Mouse (Mus musculus) monocyte, adult 5-6 weeks (primary cell): ENCODE data around the gene Cib3. TPM values are rescaled to one million over a fixed set of nuclear protein-coding genes. Genes with fewer than 3 reads are reported as not detected.

Experiments
- ATAC-seq: fragments of 153-309, 156-312 bp; replicated peaks from 2 replicates; pipeline ENCODE4 v1.8.0; 2017; ENCODE audit warnings: mild to moderate bottlenecking; ENCODE audit not compliant: low TSS enrichment, insufficient number of reproducible peaks, severe bottlenecking, poor library complexity, low FRiP score
- total RNA-seq: library from RNA; stranded (forward); fragments of 200-1000, 200-491, 200-594 nt; gene quantifications from 3 replicates; pipeline ENCODE4 v1.2.3, GENCODE M21; 2017

The Cib3 gene
- total RNA-seq, 1 experiment from 2014 or later: 0.86 TPM

DNA sequence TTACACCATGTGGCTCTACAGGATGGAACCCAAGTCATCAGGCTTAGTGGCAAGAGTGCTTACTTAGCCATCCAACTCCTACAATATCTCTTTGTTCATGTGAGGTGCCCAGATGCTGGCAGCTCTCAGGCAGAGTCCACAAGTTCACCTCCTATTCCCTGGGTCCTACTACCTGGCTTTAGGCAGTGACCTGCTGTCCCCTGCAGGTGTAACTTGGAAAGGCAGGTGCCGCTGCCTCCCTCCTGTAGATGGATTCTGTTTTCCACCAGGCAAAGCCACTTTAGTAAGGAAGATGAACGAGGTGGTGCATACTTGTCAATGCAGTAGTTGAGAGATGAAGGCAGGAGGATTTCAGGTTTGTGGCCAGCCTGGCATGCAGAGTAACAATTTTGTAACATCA, 2.4 kb upstream of the Cib3 start:
- no peak for ATAC-seq

DNA sequence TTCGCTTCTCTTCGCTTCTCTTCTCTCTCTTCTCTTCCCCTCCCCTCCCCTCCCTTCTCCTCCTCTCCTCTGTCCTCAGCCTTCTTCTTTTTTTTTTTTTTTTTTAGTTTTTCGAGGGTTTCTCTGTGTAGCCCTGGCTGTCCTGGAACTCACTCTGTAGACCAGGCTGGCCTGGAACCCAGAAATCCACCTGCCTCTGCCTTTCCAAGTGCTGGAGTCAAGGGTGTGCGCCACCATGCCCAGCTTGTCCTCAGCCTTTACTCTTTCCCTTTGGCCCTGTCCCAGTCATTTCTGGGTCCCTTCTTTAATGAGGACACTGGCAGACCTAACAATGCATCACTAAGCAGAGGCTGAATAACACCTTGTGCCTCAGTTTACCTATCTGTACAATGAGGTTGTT, 899 bp upstream of the Cib3 start, which contains the start of gene Gm11034:
Gene Gm11034 (minus strand): TSS at position 101 of the 400 bp plus-strand sequence.
- no peak for ATAC-seq

DNA sequence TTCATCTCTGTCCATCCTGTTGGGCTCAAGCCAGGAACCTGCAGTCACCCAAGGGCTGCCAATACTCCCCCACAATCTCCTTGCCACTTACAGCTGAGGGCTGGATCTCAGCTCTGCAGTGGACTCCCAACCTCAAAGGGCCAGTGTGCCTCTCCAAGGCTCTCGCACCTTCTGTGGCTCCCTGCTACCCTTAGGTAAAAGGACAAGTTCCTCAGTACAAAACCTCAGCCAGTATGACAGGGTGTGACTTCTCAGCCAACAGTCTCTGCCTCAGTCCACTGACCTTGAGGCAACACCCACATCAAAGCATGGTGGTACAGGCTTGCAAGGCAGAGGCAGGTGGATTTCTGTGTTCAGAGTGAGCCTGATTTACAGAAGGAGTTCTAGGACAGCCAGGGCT, 791 bp downstream of the Cib3 start:
- peak; percentile 42; the same call in 1 of the 2 replicates for ATAC-seq

DNA sequence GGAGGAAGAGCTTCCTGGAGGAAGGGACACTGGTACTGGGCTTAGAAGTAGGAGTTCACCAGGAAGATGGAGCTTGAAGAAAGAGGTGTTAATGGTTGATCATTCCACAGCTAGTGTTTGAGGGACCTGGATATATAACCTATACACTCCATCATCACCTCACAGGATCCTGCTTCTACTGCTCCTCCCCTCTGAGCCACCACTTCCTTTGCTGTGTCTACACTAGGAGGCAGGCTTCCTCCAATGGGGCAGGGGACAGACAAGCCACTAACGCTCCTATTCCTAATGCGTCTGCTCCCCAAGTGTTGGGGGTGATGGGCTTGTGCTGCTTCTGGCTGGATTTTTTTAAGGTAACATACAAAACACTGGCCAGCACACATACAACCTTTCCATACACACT, 1.9 kb downstream of the Cib3 start:
- ATAC-seq: no peak

DNA sequence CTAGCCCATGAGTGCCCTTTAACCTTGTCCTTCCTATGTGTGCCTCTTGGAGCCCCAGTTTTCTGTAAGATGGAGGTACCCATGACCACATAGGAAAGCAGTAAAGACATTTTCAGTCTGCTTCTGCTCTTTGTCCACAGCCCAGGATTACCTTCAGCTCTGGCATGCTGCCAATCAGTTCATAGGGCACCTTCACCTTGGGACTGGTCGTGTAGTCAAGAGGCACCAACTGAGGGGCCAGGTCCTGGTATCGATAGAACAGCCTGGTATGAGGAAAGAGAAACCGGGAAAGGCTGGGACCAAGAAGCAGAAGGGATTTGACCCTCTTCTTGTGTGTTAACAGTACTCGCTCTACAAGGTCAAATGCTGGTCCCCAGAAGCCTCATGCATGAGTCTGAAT, 2.4 kb downstream of the Cib3 start:
- ATAC-seq: no peak

DNA sequence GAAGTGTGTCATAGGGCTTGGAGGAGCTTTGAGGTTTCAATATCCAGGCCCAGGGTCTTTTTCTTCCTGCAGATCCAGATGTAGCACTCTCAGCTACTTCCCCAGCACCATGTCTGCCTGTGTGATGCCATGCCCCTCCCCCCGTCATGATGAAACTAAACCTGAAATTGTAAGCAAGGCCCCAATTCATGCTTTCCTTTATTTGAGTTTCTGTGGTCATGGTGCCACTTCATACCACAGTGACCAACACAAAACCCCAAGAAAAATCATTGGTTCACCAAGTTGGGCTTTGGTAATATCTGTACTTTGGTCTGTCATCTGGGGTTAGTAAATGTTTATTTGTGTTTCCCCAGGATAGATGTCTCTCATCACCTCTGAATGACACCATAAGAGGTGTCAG, 4.1 kb downstream of the Cib3 start:
- ATAC-seq: no peak

DNA sequence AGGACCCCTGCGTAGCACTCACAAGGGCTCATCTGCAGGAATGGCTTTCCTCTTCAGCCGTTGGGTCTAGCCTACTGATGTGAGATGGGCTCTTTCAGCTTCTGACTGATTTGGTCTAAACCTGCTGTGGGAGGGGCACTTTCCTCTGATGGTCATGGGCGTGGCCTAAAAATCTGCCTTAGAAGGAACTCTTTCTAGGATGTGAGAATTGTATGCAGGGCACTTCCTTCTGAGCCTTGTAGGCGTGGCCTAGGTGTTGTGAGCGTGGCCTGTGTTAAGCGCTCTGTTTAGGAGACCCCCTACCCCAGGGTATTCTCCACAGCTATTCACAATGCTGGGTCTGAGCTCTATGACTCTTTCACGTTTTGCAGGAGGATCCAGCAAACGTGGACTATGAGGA, 14.6 kb downstream of the Cib3 start:
- peak; percentile 92 for ATAC-seq

DNA sequence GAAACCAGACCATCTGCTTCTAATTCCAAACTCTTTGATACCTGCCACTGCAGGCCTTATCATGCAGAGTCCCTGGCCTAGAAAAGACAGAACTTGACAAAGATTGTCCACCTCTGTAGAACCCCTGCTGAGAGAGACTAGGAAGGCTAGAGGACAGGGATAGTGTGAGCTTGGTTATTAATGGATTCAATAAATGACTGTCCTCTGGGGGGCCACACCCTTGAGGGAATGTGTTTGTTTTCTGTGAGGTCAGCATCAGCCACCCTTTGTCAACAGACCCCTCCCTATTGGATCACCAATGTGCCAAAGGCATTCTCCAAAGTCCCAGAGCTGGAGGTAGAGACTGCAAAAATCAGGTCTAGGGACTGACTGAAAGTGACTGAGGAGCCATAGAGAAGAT, 20.6 kb downstream of the Cib3 start:
- no peak for ATAC-seq

DNA sequence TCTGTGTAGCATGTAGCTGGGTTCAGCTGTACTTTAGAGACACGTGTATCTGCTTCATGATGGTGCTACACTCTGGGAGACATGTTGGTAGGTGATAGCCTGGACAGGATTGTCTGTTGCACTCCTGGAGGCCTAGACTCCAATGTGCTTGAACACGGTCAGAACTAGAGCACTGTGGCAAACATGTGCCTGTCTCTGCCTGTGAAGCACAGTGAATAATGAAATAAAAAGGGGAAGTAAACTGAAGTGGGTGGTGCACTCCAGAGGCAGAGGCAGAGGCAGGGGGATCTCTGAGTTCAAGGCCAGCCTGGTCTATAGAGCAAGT, 22.5 kb downstream of the Cib3 start:
- peak; percentile 57 for ATAC-seq

DNA sequence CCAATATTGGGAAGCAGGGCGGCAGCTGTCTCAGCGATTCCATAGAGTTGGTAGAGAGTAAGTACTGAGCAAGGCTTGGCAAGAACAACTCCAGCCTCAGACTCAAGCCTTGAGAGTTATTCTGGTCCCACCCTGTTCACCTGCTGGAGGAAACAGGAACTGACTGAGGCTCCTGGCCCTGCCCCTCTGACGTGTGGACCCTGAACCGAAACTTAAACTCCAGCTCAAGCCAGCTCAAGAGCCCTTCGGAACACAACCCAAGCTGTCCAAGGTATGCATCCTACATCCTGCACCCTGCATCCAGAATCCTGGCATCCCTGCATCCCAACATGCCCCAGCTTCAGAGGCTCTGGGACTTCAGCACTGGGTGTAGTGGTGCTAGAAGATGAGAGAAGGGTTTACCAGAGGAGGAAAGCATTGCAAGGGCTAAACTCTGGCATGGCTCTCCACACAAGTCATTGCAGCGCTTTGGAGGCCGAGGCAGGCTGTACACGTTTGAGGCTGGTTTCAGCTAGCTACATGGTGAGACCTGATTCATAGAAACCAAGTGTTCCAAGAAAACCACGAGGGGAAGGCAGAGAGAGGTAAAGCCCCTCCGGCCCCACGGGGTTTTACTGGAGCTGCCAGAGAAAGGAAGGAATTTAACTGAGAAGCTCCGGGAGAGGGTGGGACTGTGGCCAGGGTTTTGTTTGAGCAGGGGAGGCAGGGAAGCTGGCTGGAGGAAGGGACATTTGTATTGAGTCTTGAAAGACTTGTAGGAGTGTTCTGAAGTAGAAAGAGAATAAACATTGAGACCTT, 23.0 kb downstream of the Cib3 start, which contains the start of gene Hsh2d:
Gene Hsh2d (plus strand): TSS at position 222 of the 798 bp plus-strand sequence.
- ATAC-seq: peak; percentile 91

DNA sequence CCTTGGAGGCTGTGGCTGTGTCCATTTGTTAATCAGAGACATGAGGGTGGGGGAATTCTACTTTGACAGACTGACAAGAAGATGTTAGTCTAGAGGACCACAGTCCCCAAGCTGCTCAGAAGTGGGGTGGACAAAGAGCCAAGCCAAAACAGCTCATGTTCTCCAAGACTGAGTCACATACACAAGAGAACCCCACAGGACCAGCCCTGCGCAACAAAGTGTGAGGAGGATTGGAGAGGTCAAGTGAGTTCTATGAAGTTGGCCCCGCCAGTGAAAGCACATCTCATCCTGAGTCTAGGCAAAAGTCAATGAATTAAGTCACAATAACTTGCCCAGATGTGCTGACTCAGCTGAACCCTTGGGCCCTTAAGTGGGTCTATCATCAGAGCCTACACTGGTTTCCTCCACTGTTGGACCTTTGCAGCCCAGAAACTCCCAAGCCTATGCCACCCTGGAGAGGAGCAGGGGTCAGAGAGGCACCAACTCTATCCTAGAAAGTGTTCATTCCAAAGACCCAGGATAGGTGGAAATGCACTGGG, 24.8 kb downstream of the Cib3 start:
- ATAC-seq: no peak

DNA sequence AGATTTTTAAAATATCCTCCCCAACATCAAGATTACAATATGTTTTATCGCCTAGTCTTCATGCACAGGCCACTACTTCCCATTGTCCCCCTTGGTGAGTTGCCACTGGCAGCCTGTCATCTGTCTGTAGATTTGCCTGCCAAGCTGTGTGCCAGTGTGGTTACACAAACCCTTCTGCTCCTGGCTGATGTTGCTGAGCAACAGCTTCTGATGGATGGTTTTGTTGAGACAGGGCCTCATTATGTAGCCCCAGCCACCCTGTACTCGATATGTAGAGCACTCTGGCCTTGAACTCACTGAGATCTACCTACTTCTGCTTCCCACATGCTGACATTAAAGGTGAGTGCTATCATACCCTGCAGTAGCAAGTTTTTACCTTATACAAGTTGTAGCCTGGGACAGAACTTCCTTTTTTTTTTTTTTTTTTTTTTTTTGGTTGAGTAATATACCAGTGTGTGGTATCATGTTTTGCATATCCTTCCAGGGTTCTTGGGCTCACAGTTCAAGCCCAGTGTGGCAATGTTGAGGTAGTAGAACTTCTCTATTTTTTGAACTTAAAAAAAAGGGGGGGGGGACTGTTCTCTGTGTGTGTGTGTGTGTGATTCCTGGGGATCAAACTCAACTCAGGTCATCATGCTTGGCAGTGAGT, 29.0 kb downstream of the Cib3 start:
- peak; percentile 73 for ATAC-seq

DNA sequence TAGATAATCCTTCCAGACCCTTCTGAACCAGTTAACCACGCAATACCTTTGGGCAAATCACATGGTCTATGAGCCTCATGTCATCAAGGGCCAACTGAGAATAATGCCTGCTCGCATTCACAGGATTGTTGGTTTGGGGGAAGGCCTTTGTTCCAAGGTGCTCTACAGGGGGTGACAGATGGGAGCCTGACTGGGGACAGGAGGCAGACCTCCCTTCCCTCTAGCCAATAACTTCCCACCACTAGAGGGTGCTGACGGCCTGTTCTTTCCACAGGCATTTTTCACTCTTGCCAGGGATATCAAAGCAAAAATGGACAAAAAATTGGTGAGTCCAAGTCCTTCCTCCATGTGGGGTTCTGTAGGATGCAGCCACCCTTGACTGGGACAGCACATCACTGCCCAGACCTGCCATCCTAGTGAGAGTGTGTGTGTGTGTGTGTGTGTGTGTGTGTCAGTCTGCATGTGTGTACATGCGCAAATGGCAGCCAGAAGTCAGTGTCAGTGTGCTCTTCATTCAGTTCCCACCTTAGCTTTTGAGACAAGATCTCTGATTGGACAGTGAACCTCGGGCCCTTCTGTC, 35.2 kb downstream of the Cib3 start:
- peak; percentile 76 for ATAC-seq

DNA sequence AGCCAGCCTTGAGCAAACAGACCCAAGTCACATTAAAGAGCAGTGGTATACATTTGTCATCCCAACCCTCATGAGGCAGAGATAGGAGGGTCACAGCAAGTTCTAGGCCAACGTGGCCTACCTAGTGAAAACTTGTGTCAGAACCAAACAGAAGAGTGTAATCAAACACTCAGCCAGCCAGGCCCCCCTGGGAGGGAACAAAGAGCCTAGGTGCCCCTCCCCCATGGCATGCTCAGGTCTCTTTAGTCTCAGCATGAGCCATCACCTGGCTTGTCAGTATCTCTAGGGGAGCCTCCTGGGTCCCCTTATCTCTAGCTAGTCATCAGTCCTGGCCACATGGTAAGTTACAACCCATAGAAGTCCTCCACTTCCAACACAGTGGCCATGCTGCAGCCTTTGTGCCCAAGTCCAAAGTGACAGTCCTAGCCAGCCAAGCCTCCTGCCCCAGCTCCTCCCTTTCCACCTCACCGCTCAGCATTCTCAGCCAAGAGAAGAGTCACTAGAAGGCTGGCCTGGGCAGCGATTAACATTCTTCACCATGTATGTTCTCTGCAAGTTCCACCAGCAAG, 42.9 kb downstream of the Cib3 start:
- no peak for ATAC-seq

DNA sequence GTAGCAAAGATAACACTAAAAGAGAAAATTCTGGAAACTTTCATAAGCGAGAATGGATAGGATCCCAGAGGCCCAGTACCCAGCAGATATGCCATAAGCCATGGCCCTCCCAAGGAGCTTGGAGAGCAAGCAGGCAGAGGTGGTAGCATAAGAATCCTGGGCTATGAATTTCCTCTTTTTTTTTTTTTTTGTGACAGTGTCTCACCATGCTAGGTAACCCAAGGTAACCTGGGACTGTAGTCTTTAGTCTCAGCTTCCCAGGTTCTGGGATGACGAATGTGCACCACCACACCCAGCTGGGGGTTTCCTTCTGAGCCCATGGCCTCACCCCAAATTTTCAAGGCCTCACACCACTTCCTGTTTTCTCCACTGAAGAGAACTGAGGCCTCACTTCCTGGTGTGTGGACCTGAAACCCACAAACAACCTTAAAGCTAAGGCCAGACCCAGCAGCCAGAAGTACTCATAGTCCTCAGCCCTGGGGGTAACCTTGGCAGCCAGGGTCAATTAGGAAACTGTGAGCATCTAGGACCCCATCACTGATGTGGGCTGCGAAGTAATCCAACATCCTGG, 43.5 kb downstream of the Cib3 start:
- peak; percentile 92 for ATAC-seq

DNA sequence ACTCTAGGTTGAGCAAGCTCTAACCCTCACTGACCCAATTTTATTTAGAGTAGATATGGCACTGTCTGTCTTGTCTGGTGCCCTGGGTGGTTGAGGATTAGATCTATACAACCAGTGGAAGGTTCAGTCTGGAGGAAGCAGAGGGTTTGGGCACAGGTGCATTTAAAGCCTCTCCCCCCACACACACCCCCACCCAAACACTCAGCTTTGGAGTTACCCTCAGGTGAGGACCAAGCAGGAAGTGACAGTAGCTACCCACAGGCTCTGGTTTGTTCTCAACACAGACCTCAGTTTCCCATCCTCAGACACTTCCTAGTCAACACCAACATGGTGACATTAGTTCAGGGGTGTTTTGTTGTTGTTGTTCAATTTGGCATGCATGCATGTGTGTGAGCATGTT, 49.8 kb downstream of the Cib3 start:
- no peak for ATAC-seq

DNA sequence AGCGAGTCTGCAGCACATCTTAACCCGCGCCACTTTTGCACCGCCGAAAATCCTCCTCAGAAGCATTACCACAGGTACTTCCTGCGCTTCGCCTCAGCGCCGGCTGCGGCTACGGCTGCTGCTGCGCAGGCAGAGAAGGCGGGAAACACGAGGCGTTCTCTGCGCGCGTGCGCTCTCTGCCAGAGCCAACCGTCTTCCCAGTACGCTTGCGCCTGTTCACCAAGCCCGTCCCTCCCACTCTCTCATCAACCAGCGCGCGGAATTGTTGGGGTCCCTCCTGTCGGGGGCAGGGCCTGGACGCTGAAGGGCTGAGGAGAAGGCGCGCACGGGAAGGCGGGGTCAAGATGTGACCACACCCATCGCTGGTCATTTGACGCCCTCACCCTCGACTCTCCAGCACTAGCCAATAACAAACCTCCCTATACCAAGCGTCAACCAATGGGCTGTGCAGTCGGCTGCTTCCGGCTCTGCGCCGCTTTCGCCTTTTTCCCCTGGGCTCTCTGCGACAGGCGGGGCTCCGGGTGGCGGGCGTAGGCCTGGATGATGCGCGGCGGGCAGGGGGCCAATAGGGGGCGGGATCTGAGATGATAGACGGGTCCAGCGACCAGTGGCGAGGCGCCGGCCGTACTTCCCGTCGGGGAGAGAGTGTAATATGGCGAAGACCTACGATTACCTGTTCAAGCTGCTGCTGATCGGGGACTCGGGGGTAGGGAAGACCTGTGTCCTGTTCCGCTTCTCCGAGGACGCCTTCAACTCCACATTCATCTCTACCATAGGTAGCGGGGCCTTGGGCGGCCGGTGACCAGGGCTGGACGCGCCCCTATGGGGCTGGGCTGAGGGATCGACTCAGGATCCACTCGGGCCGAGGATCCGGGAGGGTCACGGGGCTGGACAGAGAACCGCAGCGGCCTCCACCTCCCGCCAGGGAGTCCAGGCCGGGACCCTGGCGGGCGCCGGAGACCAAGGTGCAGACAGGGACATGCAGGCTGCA, 51.6 kb downstream of the Cib3 start, which contains the start of gene Rab8a:
Gene Rab8a (plus strand): TSS at position 494 of the 991 bp plus-strand sequence.
- ATAC-seq: peak; percentile 95

DNA sequence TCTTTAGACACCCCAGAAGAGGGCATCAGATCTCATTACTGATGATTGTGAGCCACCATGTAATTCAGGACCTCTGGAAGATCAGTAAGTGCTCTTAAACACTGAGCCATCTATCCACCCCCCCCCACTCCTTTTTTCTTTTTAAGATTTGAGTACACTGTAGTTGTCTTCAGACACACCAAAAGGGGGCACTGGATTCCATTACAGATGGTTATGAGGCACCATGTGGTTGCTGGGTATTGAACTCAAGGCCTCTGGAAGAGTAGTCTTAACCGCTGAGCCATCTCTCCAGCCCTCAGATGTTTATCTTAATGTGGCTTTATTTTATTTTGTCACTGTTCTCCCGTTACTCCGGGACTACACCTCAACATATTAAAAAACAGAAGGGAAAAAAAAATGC, 52.6 kb downstream of the Cib3 start:
- ATAC-seq: no peak
